Mouse (Mus musculus) neutrophil, adult 65 days (primary cell): ENCODE results near the gene Nkapd1. TPM values are rescaled to one million over a fixed set of nuclear protein-coding genes. Genes with fewer than 3 reads are reported as not detected.

Experiments
- total RNA-seq: library from RNA; stranded (reverse); gene quantifications from 2 replicates; pipeline ENCODE4 v1.2.4, GENCODE M21; 2023

The Nkapd1 gene
- total RNA-seq = 17.8 and 23.0 TPM in 2 replicates

GRCm38 (mm10) chr9:50616766-50617603 lies at the start of gene Nkapd1, which contains the start of gene Pih1d2:
Nkapd1 (minus strand) TSS chr9:50617464.
Pih1d2 (plus strand) TSS chr9:50617321.

GRCm38 (mm10) chr9:50659392-50660217 lies 42.3 kb upstream of the Nkapd1 start, which contains the start of gene Dlat:
Dlat (minus strand) TSS chr9:50659780.

GRCm38 (mm10) chr9:50603189-50603997 lies 13.9 kb downstream of the Nkapd1 start, which contains the start of the genes Sdhd and Timm8b:
Sdhd (minus strand) TSS chr9:50603812.
Timm8b (plus strand) TSS chr9:50603910.

DNA sequence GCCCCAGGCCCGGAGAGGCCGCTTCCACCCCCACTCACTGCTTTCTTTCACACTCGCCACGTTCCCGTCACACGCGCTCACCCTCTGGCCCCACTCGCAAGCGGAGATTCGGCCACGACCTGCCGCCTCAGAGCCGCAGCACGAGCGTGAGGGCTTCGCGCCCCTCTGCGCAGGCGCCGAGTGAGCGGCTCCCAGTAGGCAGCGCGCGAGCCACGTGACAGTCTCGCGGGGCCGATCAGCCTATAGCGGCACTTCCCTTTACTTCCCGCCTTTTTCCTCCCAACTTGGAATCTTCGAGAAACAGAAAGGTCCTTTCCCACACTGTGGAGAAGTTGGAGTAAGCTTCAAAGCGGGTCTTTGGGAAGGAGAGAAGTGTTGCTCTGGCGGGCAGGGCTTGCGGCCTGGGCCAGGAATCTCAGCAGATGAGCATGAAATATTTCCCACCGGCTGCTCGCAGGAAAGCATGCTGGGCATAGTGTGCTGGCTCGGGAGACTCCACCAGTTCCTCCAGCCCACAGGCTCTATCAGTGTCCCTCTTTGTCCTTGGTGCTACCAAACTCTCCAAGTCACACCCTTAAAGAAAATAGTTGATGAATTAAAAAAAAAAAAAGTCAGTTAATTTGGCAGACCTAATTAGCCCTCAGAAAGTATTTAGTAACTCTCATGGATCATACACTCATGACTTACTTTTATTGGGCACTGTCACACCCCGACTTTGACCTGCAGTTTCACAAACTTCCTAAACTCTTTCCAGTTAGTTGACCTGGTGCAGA lies 55.9 kb downstream of the Nkapd1 start, which contains the start of gene Tex12:
Gene Tex12 (minus strand): TSS at position 181 of the 773 bp plus-strand sequence.

Other genes with a start within 250 kb of the Nkapd1 start
- not detected in 2 replicates for gene Plet1, start 122.9 kb downstream of the Nkapd1 start, total RNA-seq
- 31.1 and 34.3 TPM in 2 replicates for gene Pts, start 88.7 kb downstream of the Nkapd1 start, total RNA-seq
- gene Il18, start 62.6 kb downstream of the Nkapd1 start, total RNA-seq = 2.9 and 3.1 TPM in 2 replicates
- 0.48 and 0.57 TPM in 2 replicates for gene Bco2, start 62.3 kb downstream of the Nkapd1 start, total RNA-seq
- not detected in 2 replicates for gene Tex12, start 56.1 kb downstream of the Nkapd1 start, total RNA-seq
- gene Sdhd, start 13.7 kb downstream of the Nkapd1 start, total RNA-seq = 84.4 and 90.4 TPM in 2 replicates
- gene Timm8b, start 13.6 kb downstream of the Nkapd1 start, total RNA-seq = 47.6 and 56.5 TPM in 2 replicates
- gene Pih1d2, start 143 bp downstream of the Nkapd1 start, total RNA-seq = 0.54 and 1.2 TPM in 2 replicates
- 13.4 and 15.6 TPM in 2 replicates for gene Dlat, start 42.3 kb upstream of the Nkapd1 start, total RNA-seq
- gene Dixdc1, start 122.1 kb upstream of the Nkapd1 start, total RNA-seq = not detected in 2 replicates
- not detected in 2 replicates for gene 2310030G06Rik, start 129.1 kb upstream of the Nkapd1 start, total RNA-seq
- gene Cryab, start 133.9 kb upstream of the Nkapd1 start, total RNA-seq = 1.1 and 1.2 TPM in 2 replicates
- gene Hspb2, start 134.9 kb upstream of the Nkapd1 start, total RNA-seq = not detected in 2 replicates
- 4.5 and 5.5 TPM in 2 replicates for gene Fdxacb1, start 150.8 kb upstream of the Nkapd1 start, total RNA-seq
- 8.3 and 10.0 TPM in 2 replicates for gene Alg9, start 157.6 kb upstream of the Nkapd1 start, total RNA-seq
- 6.8 and 7.7 TPM in 2 replicates for gene 1110032A03Rik, start 158.1 kb upstream of the Nkapd1 start, total RNA-seq
- 20.5 and 31.3 TPM in 2 replicates for gene Ppp2r1b, start 227.8 kb upstream of the Nkapd1 start, total RNA-seq